Mouse (Mus musculus) kidney, embryonic 16.5 days (tissue): ENCODE measurements at regions not wholly inside any gene's neighbourhood (a gene's known extent, or its start where the extent isn't known, plus 50 kb on each side); places are given as distances from the start of the nearest gene placed in this dataset.
A peak's percentile ranks its signal among the peaks of the same experiment; 100 is the strongest.

Source experiments
- ATAC-seq: fragments of 200-750 bp; cut with Nextera tagmentation; 2 replicates; pipeline ENCODE4 v1.8.0; 2017; ENCODE audit warnings: moderate TSS enrichment; ENCODE audit not compliant: low FRiP score, low TSS enrichment
- H3K27ac ChIP-seq: fragments of 300-500 bp; sonication (generic); 2 replicates; pipeline ENCODE4 v1.5.1; 2014; ENCODE audit warnings: low read length
- H3K27me3 ChIP-seq: fragments of 300-500 bp; sonication (generic); 2 replicates; pipeline ENCODE4 v1.6.1; 2014; ENCODE audit warnings: low read length, control low read depth, mixed read lengths; ENCODE audit not compliant: insufficient read depth
- H3K36me3 ChIP-seq: fragments of 300-500 bp; sonication (generic); 2 replicates; pipeline ENCODE4 v1.6.1; 2014; ENCODE audit warnings: low read length, control low read depth, mixed read lengths; ENCODE audit not compliant: insufficient read depth
- H3K4me1 ChIP-seq: fragments of 300-500 bp; sonication (generic); 2 replicates; pipeline ENCODE4 v1.6.1; 2014; ENCODE audit warnings: low read length, control low read depth, mixed read lengths; ENCODE audit not compliant: insufficient read depth
- H3K4me2 ChIP-seq: fragments of 300-500 bp; sonication (generic); replicated peaks from 2 replicates; pipeline ENCODE4 v1.6.1; 2014; ENCODE audit warnings: low read depth, low read length
- H3K4me3 ChIP-seq: fragments of 300-500 bp; sonication (generic); 2 replicates; pipeline ENCODE4 v1.5.1; 2014; ENCODE audit warnings: mild to moderate bottlenecking, low read length
- H3K9ac ChIP-seq: fragments of 300-500 bp; sonication (generic); replicated peaks from 2 replicates; pipeline ENCODE4 v1.6.1; 2014; ENCODE audit warnings: low read length
- H3K9me3 ChIP-seq: fragments of 300-500 bp; sonication (generic); 2 replicates; pipeline ENCODE4 v1.6.1; 2016; ENCODE audit warnings: low read length, control low read depth
- WGBS: fragments of 180-500 bp; shearing (Covaris S2); extraction: QIAGEN DNeasy Blood & Tissue Kit; methylation state at CpG from one replicate; pipeline ENCODE4 v1.1.7; 2014; 5-methylcytosine and 5-hydroxymethylcytosine counted together

DNA sequence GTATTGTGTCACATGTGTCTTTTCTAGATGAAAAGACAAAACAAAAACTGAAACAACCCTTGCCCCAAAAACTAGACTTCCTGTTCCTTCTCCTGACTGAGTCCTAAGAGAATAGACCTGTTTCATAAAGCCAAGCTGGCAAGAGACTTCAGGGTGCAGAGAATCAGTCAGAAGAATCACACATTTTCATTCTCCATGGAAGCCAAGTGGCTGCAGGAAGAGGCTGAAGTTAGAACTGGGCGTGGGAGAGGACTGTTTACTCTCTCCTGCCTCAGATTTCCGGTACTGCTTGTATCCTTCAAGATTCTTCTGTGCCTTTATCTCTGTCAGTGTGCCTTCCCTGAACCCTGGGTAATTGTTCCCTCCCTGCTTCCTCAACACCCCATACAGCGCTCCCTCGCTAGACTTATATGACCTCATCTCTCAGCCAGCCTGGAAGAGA lies 64.0 kb upstream of the Cd28 start:
- H3K9me3 ChIP-seq, result 0 out of 2 replicates have a peak, but pooled peaks cover 3% of the 10 kb centered on the region
- H3K4me2 ChIP-seq, result no peak overlapping the region
- H3K27ac ChIP-seq, result peak overlapping the region; percentile 30; the same call in 1 of the 2 replicates
- H3K4me1 ChIP-seq, result peaks cover 6% of the 10 kb centered on the region
- H3K27me3 ChIP-seq, result no peaks in the 10 kb centered on the region
- no peaks in the 10 kb centered on the region for H3K36me3 ChIP-seq
- H3K4me3 ChIP-seq, result no peak overlapping the region
- no peak for ATAC-seq
- H3K9ac ChIP-seq, result no peak overlapping the region
- WGBS, result 60% methylated on average over 4 of the region's 4 CpGs

GRCm38 (mm10) chr1:60650158-60650557 lies 66.4 kb upstream of the Cd28 start:
- Histone ChIP-seq H3K27me3 (no peaks in the 10 kb centered on the region), H3K27ac (no peak overlapping the region), H3K4me1 (0 out of 2 replicates have a peak, but pooled peaks cover 3% of the 10 kb centered on the region), H3K4me2 (no peak overlapping the region), H3K9me3 (0 out of 2 replicates have a peak, but pooled peaks cover 3% of the 10 kb centered on the region), H3K4me3 (no peak overlapping the region), H3K36me3 (no peaks in the 10 kb centered on the region), H3K9ac (no peak overlapping the region)
- 59% methylated on average over 3 of the region's 3 CpGs for WGBS
- ATAC-seq, result no peak

DNA sequence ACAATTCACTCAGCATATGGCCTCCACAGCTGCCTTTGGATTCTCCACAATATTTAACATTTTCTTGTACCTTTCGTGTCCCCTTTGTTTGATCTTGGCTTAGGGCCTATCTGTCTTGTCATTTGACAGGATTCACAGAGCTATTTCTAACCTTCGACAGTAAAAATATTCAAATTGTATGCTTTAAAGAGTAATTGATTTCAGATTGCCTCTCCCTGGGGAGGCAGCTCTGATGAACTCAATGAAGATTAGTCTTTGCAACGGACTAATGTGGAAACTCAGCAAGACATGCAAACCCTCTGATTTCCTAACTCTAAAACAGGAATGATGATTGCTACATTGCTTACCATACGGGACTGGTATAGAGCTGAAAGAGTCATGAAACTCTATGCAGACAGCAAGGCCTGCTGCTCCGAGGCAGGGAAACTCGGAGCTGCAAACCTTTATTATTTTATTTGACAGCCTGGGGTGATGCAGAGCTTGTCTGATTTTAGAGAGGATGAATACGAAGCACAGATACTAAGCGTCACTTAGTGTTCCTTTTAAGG lies 67.2 kb upstream of the Cd28 start:
- Histone ChIP-seq H3K4me1 (0 out of 2 replicates have a peak, but pooled peaks cover 3% of the 10 kb centered on the region), H3K27me3 (no peaks in the 10 kb centered on the region), H3K36me3 (no peaks in the 10 kb centered on the region), H3K9me3 (0 out of 2 replicates have a peak, but pooled peaks cover under 1% of the 10 kb centered on the region), H3K4me3 (no peak overlapping the region), H3K9ac (no peak overlapping the region), H3K4me2 (no peak overlapping the region), H3K27ac (no peak overlapping the region)
- WGBS, result 72% methylated on average over 8 of the region's 8 CpGs
- no peak for ATAC-seq

GRCm38 (mm10) chr1:60646828-60647227 lies 69.8 kb upstream of the Cd28 start:
- H3K9me3 ChIP-seq, result no peaks in the 10 kb centered on the region
- H3K27ac ChIP-seq, result no peak overlapping the region
- 83% methylated on average over 5 of the region's 5 CpGs for WGBS
- H3K4me2 ChIP-seq, result no peak overlapping the region
- no peak overlapping the region for H3K9ac ChIP-seq
- H3K4me3 ChIP-seq, result no peak overlapping the region
- no peaks in the 10 kb centered on the region for H3K27me3 ChIP-seq
- no peak for ATAC-seq
- H3K36me3 ChIP-seq, result no peaks in the 10 kb centered on the region
- H3K4me1 ChIP-seq, result 0 out of 2 replicates have a peak, but pooled peaks cover 3% of the 10 kb centered on the region

DNA sequence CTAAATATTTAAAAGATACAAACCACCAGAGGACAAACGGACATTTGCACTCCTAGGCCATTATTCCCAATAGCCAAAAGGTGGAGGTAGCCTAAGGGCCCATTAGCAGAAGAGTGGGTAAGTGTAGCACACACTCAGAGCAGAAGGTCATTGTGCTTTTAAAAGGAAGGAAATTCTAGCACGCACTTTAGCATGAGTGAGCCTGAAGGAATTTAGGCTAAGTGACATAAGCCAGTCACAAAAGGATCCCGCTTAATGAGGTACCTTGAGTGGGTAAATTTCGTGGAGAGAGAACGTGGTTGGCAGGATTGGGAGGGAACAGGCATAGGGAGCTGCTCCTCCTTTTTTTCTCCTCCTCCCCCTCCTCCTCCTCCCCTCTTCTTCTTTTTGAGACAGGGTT lies 70.4 kb upstream of the Cd28 start:
- ATAC-seq, result no peak
- Histone ChIP-seq H3K27me3 (no peaks in the 10 kb centered on the region), H3K27ac (no peak overlapping the region), H3K9me3 (no peaks in the 10 kb centered on the region), H3K4me3 (no peak overlapping the region), H3K4me2 (no peak overlapping the region), H3K4me1 (0 out of 2 replicates have a peak, but pooled peaks cover 3% of the 10 kb centered on the region), H3K36me3 (no peaks in the 10 kb centered on the region), H3K9ac (no peak overlapping the region)
- 66% methylated on average over 5 of the region's 5 CpGs for WGBS

DNA sequence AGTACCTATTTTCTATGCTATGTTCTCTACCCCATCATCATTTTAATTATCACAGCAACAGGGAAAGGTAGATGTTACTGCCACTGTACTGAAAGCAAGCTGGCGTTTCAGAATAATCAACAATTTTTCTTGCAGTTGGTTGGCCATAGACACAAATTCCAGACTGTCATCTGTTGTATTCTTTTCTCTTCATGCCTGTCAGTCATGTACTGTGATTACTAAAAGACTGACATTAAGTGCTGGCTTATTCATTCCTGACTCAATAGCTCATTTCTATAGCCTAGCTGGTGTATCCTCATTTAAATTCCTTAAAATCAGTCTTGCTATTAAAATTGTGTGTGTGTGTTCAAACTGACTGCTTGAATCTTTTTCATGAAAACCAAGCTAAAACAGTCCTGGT lies 71.4 kb upstream of the Cd28 start:
- no peak overlapping the region for H3K27ac ChIP-seq
- H3K4me1 ChIP-seq, result 0 out of 2 replicates have a peak, but pooled peaks cover 3% of the 10 kb centered on the region
- H3K9me3 ChIP-seq, result no peaks in the 10 kb centered on the region
- no peak for ATAC-seq
- no peak overlapping the region for H3K9ac ChIP-seq
- H3K4me2 ChIP-seq, result no peak overlapping the region
- H3K36me3 ChIP-seq, result no peaks in the 10 kb centered on the region
- no peak overlapping the region for H3K4me3 ChIP-seq
- no peaks in the 10 kb centered on the region for H3K27me3 ChIP-seq
- 90% methylated on average over 1 of the region's 1 CpGs for WGBS

DNA sequence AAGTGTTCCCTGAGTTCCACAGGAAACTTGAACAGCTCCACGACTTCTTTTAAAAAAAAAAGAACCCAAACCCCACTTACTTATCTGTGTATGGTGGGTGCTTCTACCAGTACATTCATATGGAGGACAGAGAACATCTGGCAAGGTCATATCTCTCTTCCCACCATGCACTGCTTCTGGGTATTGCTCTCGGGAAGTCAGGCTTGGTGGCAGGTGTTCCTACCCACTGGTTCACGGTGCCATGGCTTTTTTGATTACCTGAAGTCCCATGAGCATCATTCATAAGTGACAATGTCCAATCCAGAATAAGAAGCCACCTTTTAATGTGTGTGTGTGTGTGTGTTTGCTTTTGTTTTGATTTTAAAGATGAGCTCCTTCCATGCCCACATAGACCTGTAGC lies 73.8 kb upstream of the Cd28 start:
- no peaks in the 10 kb centered on the region for H3K4me1 ChIP-seq
- no peaks in the 10 kb centered on the region for H3K27me3 ChIP-seq
- no peak for ATAC-seq
- no peak overlapping the region for H3K4me2 ChIP-seq
- no peaks in the 10 kb centered on the region for H3K9me3 ChIP-seq
- H3K36me3 ChIP-seq, result no peaks in the 10 kb centered on the region
- H3K9ac ChIP-seq, result no peak overlapping the region
- H3K27ac ChIP-seq, result no peak overlapping the region; the same call in 1 of the 2 replicates
- 56% methylated on average over 3 of the region's 3 CpGs for WGBS
- H3K4me3 ChIP-seq, result no peak overlapping the region

DNA sequence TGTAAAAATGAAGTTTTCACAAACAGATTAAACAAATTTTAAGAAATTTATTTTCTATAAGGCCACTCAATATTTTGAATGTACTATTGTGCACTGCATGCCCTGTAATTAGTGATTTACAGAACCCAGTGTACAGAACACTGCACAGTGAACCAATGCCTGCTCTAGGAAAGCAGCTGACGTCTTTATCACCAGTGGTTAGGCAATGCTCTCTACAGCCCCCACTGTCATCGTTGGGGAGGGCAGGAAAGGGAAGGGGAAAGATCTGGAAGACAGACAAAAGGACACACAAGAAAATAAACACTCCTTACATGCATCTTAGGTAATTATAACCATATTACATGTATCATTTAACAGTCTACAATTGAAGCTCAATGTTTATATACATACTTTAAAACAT lies 74.4 kb upstream of the Cd28 start:
- WGBS, result 43% methylated on average over 2 of the region's 2 CpGs
- H3K4me2 ChIP-seq, result no peak overlapping the region

GRCm38 (mm10) chr1:60641324-60641764 lies 74.4 kb upstream of the Raph1 start:
- Histone ChIP-seq H3K4me1 (no peaks in the 10 kb centered on the region), H3K9me3 (no peaks in the 10 kb centered on the region), H3K27ac (no peak overlapping the region), H3K36me3 (no peaks in the 10 kb centered on the region), H3K4me3 (no peak overlapping the region), H3K4me2 (no peak overlapping the region), H3K9ac (no peak overlapping the region), H3K27me3 (no peaks in the 10 kb centered on the region)
- ATAC-seq, result no peak
- 59% methylated on average over 7 of the region's 7 CpGs for WGBS

More for the DNA sequence above, 74.4 kb upstream of the Cd28 start:
- peak; percentile 57; the same call in 1 of the 2 replicates for ATAC-seq
- Histone ChIP-seq H3K36me3 (no peaks in the 10 kb centered on the region), H3K4me3 (no peak overlapping the region), H3K9ac (no peak overlapping the region), H3K27ac (no peak overlapping the region), H3K27me3 (no peaks in the 10 kb centered on the region), H3K9me3 (no peaks in the 10 kb centered on the region), H3K4me1 (no peaks in the 10 kb centered on the region)

DNA sequence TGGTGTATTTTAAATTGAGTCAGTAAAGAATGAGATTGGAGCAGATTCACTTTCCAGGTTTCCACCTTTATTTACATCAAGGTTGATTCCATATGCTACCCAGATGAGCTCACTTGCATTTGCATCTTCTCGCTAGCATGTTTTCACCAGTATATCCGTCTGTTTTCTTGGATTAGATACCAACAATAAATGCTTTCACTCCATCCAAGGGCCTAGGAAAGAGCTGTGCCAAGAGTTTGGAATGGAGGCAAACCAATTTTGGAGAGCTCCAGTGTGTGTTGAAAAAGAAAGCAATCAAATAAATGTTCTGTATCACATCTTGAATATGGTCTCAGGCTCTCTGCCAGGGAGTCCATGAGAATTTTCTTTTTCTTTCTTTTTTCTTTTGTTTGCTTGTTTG lies 72.6 kb upstream of the Raph1 start:
- ATAC-seq, result no peak
- no peak overlapping the region for H3K4me3 ChIP-seq
- H3K4me2 ChIP-seq, result no peak overlapping the region
- 87% methylated on average over 2 of the region's 2 CpGs for WGBS
- H3K36me3 ChIP-seq, result no peaks in the 10 kb centered on the region
- no peaks in the 10 kb centered on the region for H3K4me1 ChIP-seq
- no peak overlapping the region for H3K9ac ChIP-seq
- H3K9me3 ChIP-seq, result no peaks in the 10 kb centered on the region
- no peak overlapping the region for H3K27ac ChIP-seq
- H3K27me3 ChIP-seq, result no peaks in the 10 kb centered on the region
